Mouse (Mus musculus) myocyte (in vitro differentiated cells): ENCODE results near the gene Nnat. TPM values are rescaled to one million over a fixed set of nuclear protein-coding genes. Genes with fewer than 3 reads are reported as not detected.

Experiments used
- H3K27me3 ChIP-seq: one replicate; pipeline ENCODE4 v1.6.1; 2011; ENCODE audit not compliant: control insufficient read depth, insufficient read depth, insufficient read length
- H3K36me3 ChIP-seq: one replicate; pipeline ENCODE4 v1.6.1; 2011; ENCODE audit not compliant: control insufficient read depth, insufficient read depth
- H3K4me2 ChIP-seq: one replicate; pipeline ENCODE4 v1.6.1; 2011; ENCODE audit warnings: low read depth, control low read depth
- H3K4me3 ChIP-seq: one replicate; pipeline ENCODE4 v1.5.1; 2011; ENCODE audit warnings: mild to moderate bottlenecking, control low read depth, moderate library complexity
- H3K79me2 ChIP-seq: one replicate; pipeline ENCODE4 v1.6.1; 2011; ENCODE audit not compliant: control insufficient read depth, insufficient read depth
- H3ac ChIP-seq: one replicate; pipeline ENCODE4 v1.6.1; 2011; ENCODE audit not compliant: control insufficient read depth, insufficient read length
- E2F4 ChIP-seq: IDR thresholded peaks from one replicate; pipeline ENCODE4 v1.6.1; 2011; ENCODE audit warnings: mild to moderate bottlenecking, control low read depth, moderate library complexity; ENCODE audit not compliant: insufficient read depth
- MYOD1 ChIP-seq, 3 experiments: IDR thresholded peaks; one replicate each; pipeline ENCODE4 v1.6.1; 2011; ENCODE audit warnings: control low read depth in 2 of 3, low read depth in 2 of 3, mild to moderate bottlenecking in 2 of 3, moderate library complexity in 1 of 3; ENCODE audit not compliant: insufficient read length in 2 of 3, control insufficient read depth in 1 of 3
- MYOG ChIP-seq, 3 experiments: IDR thresholded peaks; one replicate each; pipeline ENCODE4 v1.6.1; 2011; ENCODE audit warnings: control low read depth in 2 of 3, low read depth in 2 of 3, mild to moderate bottlenecking in 2 of 3; ENCODE audit not compliant: insufficient read length in 2 of 3, control insufficient read depth in 1 of 3, insufficient read depth in 1 of 3
- POLR2A ChIP-seq: IDR thresholded peaks from one replicate; pipeline ENCODE4 v1.6.1; 2011; ENCODE audit warnings: low read depth, mild to moderate bottlenecking, control low read depth, moderate library complexity; ENCODE audit not compliant: insufficient read length
- POLR2AphosphoS2 ChIP-seq: IDR thresholded peaks from one replicate; pipeline ENCODE4 v1.6.1; 2011; ENCODE audit warnings: low read depth, control low read depth; ENCODE audit not compliant: insufficient read length
- SRF ChIP-seq: IDR thresholded peaks from one replicate; pipeline ENCODE4 v1.6.1; 2011; ENCODE audit warnings: low read depth; ENCODE audit not compliant: control insufficient read depth, insufficient read length
- TCF12 ChIP-seq: IDR thresholded peaks from one replicate; pipeline ENCODE4 v1.6.1; 2011; ENCODE audit warnings: mild to moderate bottlenecking, control low read depth; ENCODE audit not compliant: poor library complexity, insufficient read depth, severe bottlenecking
- TCF3 ChIP-seq: IDR thresholded peaks from one replicate; pipeline ENCODE4 v1.6.1; 2011; ENCODE audit warnings: low read depth, control low read depth; ENCODE audit not compliant: insufficient read length
- USF1 ChIP-seq: IDR thresholded peaks from one replicate; pipeline ENCODE4 v1.6.1; 2011; ENCODE audit warnings: low read depth, mild to moderate bottlenecking, control low read depth, moderate library complexity
- polyA plus RNA-seq: library from polyadenylated mRNA; unstranded; fragments of >200 nt; fragmentation: generic; extraction: Trizol; gene quantifications from one replicate; pipeline ENCODE4 v1.2.1, GENCODE M21; 2012; ENCODE audit warnings: missing spikeins

Nnat gene
- polyA plus RNA-seq, 1 experiment, result 1.1 TPM

- peak; percentile 58 for TF ChIP-seq TCF3
- TF ChIP-seq TCF12, result peak; percentile 37
- no peak for TF ChIP-seq POLR2A
- TF ChIP-seq SRF, result no peak
- TF ChIP-seq POLR2AphosphoS2, result no peak
- TF ChIP-seq MYOG (IDR thresholded peaks at IDR 0.05; ENCODE audit: control insufficient read depth in 1 of 3, insufficient read depth in 1 of 3, insufficient read length in 2 of 3, low read depth in 2 of 3), result peak in 2 of 3 experiments; percentile 84 to 90
- no peak for TF ChIP-seq E2F4
- TF ChIP-seq USF1, result no peak
- TF ChIP-seq MYOD1 (IDR thresholded peaks at IDR 0.05; ENCODE audit: control insufficient read depth in 1 of 3, insufficient read length in 2 of 3, low read depth in 2 of 3), result peak in 2 of 3 experiments; percentile 77 to 83
- Histone ChIP-seq H3ac (no peak overlapping the region), H3K4me2 (no peak overlapping the region), H3K4me3 (no peak overlapping the region), H3K79me2 (no peaks in the 10 kb centered on the region), H3K36me3 (no peaks in the 10 kb centered on the region), H3K27me3 (peaks cover 35% of the 10 kb centered on the region)
Measured at GRCm38 (mm10) chr2:157611735-157612134, 51.9 kb downstream of the Nnat start.

Other genes with a start within 250 kb of the Nnat start
- gene Ghrh, start 212.6 kb upstream of the Nnat start, polyA plus RNA-seq, result not detected
- 64.5 TPM for gene Manbal, start 192.5 kb upstream of the Nnat start, polyA plus RNA-seq
- gene Src, start 141.6 kb upstream of the Nnat start, polyA plus RNA-seq, result 20.3 TPM
- gene Blcap, start 11.2 kb downstream of the Nnat start, polyA plus RNA-seq, result 27.1 TPM
- 35.0 TPM for gene Ctnnbl1, start 177.3 kb downstream of the Nnat start, polyA plus RNA-seq